Mouse (Mus musculus) olfactory bulb, adult 2 months (tissue): ENCODE data around the gene Sptbn1. TPM values are rescaled to one million over a fixed set of nuclear protein-coding genes. Genes with fewer than 3 reads are reported as not detected.
"Not testable (repeated sequence)": the region's sequence is repeated elsewhere in the genome, so short reads cannot be mapped to it uniquely, and the experiment has no call there.

Experiments
- H3K27ac ChIP-seq: fragments of 200-500 bp; 2 replicates; pipeline ENCODE4 v1.5.1; 2012; ENCODE audit warnings: low read depth, low read length; ENCODE audit not compliant: insufficient read depth
- H3K4me1 ChIP-seq: fragments of 200-500 bp; 2 replicates; pipeline ENCODE4 v1.6.1; 2012; ENCODE audit warnings: low read length; ENCODE audit not compliant: control insufficient read depth, insufficient read depth
- H3K4me3 ChIP-seq: fragments of 200-500 bp; 2 replicates; pipeline ENCODE4 v1.5.1; 2012; ENCODE audit warnings: mild to moderate bottlenecking, low read depth, low read length, moderate library complexity; ENCODE audit not compliant: insufficient read depth
- CTCF ChIP-seq: fragments of 200-500 bp; IDR thresholded peaks from 2 replicates; pipeline ENCODE4 v1.5.1; 2012; ENCODE audit warnings: low read depth, mild to moderate bottlenecking, low read length, moderate library complexity; ENCODE audit not compliant: insufficient read depth
- POLR2A ChIP-seq: fragments of 200-500 bp; IDR thresholded peaks from 2 replicates; pipeline ENCODE4 v1.6.1; 2012; ENCODE audit warnings: mild to moderate bottlenecking, low read depth, low read length, moderate library complexity; ENCODE audit not compliant: insufficient read depth
- WGBS: fragments of 180-500 bp; shearing (Covaris S2); methylation state at CpG from one replicate; pipeline ENCODE4 v1.1.7; 2018; 5-methylcytosine and 5-hydroxymethylcytosine counted together
- polyA plus RNA-seq: library from polyadenylated mRNA; stranded (reverse); fragments of >200 nt; gene quantifications from 2 replicates; pipeline ENCODE4 v1.2.4, GENCODE M21; 2012; ENCODE audit warnings: low replicate concordance; ENCODE audit not compliant: missing spikeins, insufficient read depth, insufficient read length

Gene Sptbn1
- polyA plus RNA-seq, 1 experiment: 195 TPM

GRCm38 (mm10) chr11:30258739-30259350 lies 9.1 kb downstream of the Sptbn1 start:
- Histone ChIP-seq H3K27ac (no peak overlapping the region), H3K4me3 (no peak overlapping the region), H3K4me1 (peaks cover 4% of the 10 kb centered on the region)
- WGBS: 66% methylated on average over 6 of the region's 6 CpGs
- TF ChIP-seq POLR2A: no peak

DNA sequence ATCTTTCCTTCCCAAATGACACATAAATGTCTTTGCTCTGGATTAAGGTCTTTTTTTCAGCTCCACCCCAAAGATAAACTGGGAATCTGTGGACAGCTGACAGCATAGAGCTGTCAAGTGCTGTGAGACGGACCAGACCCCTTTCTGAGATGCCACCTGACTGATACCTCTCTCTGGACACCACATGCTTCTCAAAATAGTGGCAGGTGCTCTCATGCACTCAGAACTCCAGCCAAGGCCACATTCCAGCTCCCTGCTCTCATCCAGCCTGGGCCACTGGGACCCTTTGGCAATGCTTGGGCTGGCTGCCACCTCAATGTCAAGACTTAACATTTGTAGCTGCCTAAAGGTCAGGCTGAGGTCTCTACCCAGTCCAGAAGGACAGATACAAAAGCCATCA lies 10.2 kb downstream of the Sptbn1 start:
- Histone ChIP-seq H3K4me3 (no peak overlapping the region), H3K4me1 (peaks cover 4% of the 10 kb centered on the region), H3K27ac (no peak overlapping the region)
- TF ChIP-seq CTCF: no peak
- TF ChIP-seq POLR2A: no peak
- 47% methylated on average over 1 of the region's 1 CpGs for WGBS

DNA sequence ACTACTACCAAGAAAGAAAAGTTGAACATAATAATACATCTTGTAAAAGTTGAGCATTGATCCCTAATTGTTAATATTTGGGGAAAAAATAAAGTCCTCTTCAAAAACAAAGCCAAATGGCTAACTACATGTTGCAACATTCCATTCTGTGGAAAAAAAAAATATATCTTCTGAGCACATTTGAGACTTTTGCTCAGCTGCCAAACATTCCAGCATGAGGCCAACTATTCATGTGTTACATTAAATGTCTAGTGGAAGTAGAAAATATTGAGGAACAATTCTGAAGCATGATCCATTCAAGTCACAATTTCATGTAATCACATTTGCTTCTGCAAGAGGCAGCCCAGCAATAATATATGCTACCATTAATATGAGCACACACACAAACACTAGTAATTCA lies 10.9 kb downstream of the Sptbn1 start:
- TF ChIP-seq CTCF (no peak), POLR2A (no peak)
- Histone ChIP-seq H3K27ac (no peak overlapping the region), H3K4me3 (no peak overlapping the region), H3K4me1 (peaks cover 4% of the 10 kb centered on the region)

GRCm38 (mm10) chr11:30256491-30256890 lies 11.5 kb downstream of the Sptbn1 start:
- WGBS: 36% methylated on average over 5 of the region's 5 CpGs
- H3K27ac ChIP-seq: no peak overlapping the region
- no peak for TF ChIP-seq CTCF
- no peak for TF ChIP-seq POLR2A
- H3K4me1 ChIP-seq: peaks cover 4% of the 10 kb centered on the region
- no peak overlapping the region for H3K4me3 ChIP-seq

DNA sequence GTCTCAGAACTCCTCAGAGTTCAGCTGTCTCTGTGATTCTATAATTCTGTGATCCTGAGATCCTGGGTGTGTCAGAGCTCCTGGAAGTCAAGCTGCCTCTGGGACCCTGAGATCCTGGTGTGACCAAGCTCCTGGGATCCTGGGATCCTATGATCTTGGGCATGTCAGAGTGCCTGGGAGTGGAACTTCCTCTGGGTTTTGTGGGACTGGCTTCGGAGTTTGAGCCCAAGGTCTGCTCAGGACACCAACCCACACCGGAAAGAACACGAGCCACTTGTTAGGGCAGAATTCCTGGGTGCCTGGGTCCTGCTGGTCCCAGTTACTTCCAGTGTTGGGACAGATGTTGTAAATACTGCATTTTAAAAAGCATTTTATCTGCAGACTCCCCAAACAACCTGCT lies 12.8 kb downstream of the Sptbn1 start:
- not testable (repeated sequence) for H3K27ac ChIP-seq, H3K4me3 ChIP-seq, H3K4me1 ChIP-seq
- 84% methylated on average over 3 of the region's 3 CpGs for WGBS

GRCm38 (mm10) chr11:30251294-30251904 lies 16.6 kb downstream of the Sptbn1 start:
- TF ChIP-seq POLR2A (no peak), CTCF (no peak)

DNA sequence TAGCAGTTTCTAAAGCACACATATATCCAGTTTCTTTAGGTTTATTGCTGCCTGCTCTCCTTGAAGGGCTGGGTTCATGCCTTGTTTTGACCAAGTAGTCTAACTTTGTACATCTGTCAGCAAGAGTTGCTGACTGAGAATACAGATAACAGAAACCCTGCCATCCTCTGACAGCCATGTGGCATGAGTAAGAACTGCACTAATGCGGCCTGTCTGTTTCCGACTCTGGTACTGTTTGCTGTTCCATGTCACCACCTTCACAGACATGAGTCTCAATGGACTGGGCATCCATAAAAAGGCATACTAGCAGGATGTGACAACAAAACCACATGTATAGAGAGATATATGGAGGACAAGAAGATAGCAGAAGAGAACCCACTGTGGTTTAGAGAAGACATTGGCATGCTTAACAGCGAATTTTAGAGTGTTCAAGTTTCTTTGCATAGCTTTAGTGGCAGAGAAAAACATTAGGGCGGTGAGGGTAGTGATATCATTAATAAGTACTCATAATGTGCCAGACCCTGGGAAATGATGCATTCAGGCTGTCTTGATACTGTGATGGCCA lies 18.4 kb downstream of the Sptbn1 start:
- Histone ChIP-seq H3K4me1 (peaks cover 8% of the 10 kb centered on the region), H3K27ac (no peak overlapping the region), H3K4me3 (no peak overlapping the region)
- WGBS: 75% methylated on average over 4 of the region's 4 CpGs
- TF ChIP-seq POLR2A (no peak), CTCF (no peak)

More at GRCm38 (mm10) chr11:30251294-30251904, 16.6 kb downstream of the Sptbn1 start:
- H3K27ac ChIP-seq: no peak overlapping the region
- H3K4me1 ChIP-seq: no peaks in the 10 kb centered on the region
- no peak overlapping the region for H3K4me3 ChIP-seq
- 79% methylated on average over 11 of the region's 11 CpGs for WGBS

GRCm38 (mm10) chr11:30247106-30247505 lies 20.9 kb downstream of the Sptbn1 start:
- Histone ChIP-seq H3K4me3 (no peak overlapping the region), H3K4me1 (peaks cover 8% of the 10 kb centered on the region), H3K27ac (no peak overlapping the region)
- 57% methylated on average over 1 of the region's 1 CpGs for WGBS
- TF ChIP-seq POLR2A (no peak), CTCF (no peak)

- WGBS: 85% methylated on average over 11 of the region's 11 CpGs
- Histone ChIP-seq H3K4me3 (no peak overlapping the region), H3K27ac (no peak overlapping the region), H3K4me1 (peaks cover 8% of the 10 kb centered on the region)
- TF ChIP-seq POLR2A (no peak), CTCF (no peak)
These were observed 21.8 kb downstream of the Sptbn1 start for GRCm38 (mm10) chr11:30246161-30246560.

DNA sequence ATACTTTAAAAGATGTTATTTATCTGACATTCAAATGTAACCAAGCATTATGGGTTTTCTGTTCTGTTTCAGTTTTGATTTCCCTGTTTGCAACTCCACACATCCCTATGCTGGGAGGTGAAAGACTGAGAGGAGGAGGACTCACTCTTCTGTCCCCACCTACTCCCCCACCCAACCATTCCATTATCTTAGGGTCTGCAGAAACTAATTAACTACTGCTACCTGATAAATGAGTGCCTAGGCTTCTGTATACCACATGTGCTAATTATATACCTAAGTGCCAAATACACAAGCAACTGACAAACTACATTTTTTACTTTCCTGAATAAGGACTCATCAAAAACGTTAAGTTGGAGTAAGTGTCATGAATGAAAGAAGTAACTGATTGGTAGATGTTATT lies 23.8 kb downstream of the Sptbn1 start:
- no peak overlapping the region for H3K4me3 ChIP-seq
- TF ChIP-seq CTCF (no peak), POLR2A (no peak)
- WGBS: 5% methylated on average over 1 of the region's 1 CpGs
- peaks cover 8% of the 10 kb centered on the region for H3K4me1 ChIP-seq
- H3K27ac ChIP-seq: no peak overlapping the region
